Mouse (Mus musculus): ENCODE results near the gene Snorc.

DNA sequence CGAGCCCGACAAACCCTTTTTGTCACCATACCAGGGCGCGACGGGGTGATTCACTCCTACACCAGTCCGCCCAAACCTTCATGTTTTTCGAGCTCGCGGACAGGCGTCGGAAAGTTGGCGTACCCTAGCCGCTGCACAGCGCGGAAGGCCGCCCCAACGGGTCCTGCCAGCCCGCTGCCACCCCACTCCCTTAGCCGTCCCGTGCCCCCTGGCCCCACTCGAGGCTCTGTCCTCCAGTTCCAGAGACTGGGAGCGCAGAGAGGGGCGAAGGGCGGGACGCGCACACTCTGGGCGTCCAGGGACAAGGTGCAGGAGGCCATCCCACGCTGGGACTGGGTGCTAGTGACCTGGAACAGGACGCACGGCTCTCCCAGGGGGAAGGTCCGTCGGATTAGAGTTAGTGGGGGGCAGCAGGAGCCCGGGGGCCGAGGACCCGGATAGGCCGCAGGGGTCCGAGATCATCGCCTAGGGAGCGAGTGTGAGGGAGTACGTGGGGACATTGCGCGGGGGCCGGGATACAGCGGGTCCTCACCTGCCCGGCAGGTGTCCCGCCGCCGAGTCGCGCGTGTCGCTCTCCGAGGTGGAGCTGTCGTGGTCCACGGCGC is 39.6 kb downstream of the Snorc start, which contains the start of gene Neu2:
- TF ChIP-seq CTCF (IDR thresholded peaks at IDR 0.05) (no peak), POLR2A (IDR thresholded peaks at IDR 0.05; ENCODE audit: insufficient read depth, low read depth, low read length) (no peak)
